Mouse (Mus musculus): ENCODE results near the gene E430018J23Rik. TPM values are rescaled to one million over a fixed set of nuclear protein-coding genes. Genes with fewer than 3 reads are reported as not detected.
A peak's percentile ranks its signal among the peaks of the same experiment; 100 is the strongest.
"Not testable (repeated sequence)": the region's sequence is repeated elsewhere in the genome, so short reads cannot be mapped to it uniquely, and the experiment has no call there.

The E430018J23Rik gene
- polyA plus RNA-seq, 1 experiment from 2014 or later = 9.0 TPM

- Histone ChIP-seq H3K27ac (replicated peaks; ENCODE audit: low read depth, low read length) (no peak overlapping the region), H3K4me2 (ENCODE audit: low read depth, severe bottlenecking) (no peak overlapping the region), H3K9me3 (ENCODE audit: control insufficient read depth, low read length) (no peaks in the 10 kb centered on the region), H3K9ac (ENCODE audit: low read length) (no peak overlapping the region), H3K4me3 (ENCODE audit: low read depth, low read length) (no peak overlapping the region), H3K36me3 (ENCODE audit: control insufficient read depth, insufficient read depth, low read length) (no peaks in the 10 kb centered on the region), H3K27me3 (ENCODE audit: control insufficient read depth, insufficient read depth, low read length) (no peaks in the 10 kb centered on the region), H3K4me1 (ENCODE audit: control insufficient read depth, insufficient read depth, low read length) (no peaks in the 10 kb centered on the region)
- DNase-seq (ENCODE audit: low spot score) = no peak
- no peak for ATAC-seq (ENCODE audit: insufficient number of reproducible peaks, low FRiP score, low TSS enrichment, low read depth)
- WGBS = 69% methylated on average over 2 of the region's 2 CpGs
Measured at GRCm38 (mm10) chr7:127411418-127411817, 18.0 kb upstream of the E430018J23Rik start.

DNA sequence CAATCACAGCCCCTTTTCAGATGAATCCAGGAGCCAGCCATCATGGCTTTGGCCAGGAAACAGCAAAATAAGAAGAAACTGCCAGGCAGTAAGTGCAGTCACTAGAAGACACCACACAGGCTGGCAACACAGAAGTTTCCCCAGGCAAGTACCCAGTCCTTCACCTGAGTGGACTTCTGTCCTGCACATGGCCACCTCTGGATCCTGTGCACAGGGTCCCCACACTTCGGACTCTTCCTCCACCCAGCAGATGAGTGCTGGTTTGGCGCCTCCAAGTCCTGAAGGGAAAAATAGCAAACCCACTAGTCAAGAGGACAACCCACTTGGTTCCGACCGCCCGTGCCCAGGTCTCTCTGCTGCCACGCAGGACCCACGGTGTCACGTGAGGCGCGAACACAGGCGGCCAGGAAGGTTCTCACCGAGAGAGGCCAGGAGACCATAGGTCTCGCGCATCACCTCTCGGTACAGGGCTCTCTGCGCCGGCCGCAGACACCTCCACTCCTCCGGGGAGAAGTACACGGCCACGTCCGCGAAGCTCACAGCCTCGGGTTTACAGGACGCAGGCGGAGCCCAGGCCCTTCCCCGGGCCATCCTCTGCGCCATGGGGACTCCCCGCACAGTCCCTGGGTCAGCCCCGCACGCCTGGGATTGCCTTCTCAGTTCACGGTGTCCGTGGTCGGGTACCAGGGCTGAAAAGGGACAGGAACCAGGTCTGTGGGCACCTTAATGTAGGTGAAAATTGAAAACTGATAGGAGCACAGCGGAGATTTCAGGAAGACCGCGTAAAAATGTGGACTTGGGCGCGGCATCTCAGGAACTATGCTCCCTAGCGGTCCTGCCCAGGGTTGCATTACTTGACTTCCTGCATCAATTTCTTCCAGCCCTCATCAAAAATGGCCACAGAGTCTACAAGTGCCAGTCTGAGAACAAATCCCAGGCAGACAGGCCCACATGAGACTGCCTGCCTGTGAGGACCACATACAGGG, 12.9 kb upstream of the E430018J23Rik start, which contains the start of gene Zfp764:
TSS of gene Zfp764 (minus strand) at position 821 of the 986 bp plus-strand sequence.
- Histone ChIP-seq H3K4me2 (ENCODE audit: low read depth, severe bottlenecking) (peak within 1 kb of the TSS; percentile 84), H3K4me3 (ENCODE audit: low read depth, low read length) (peak within 1 kb of the TSS; percentile 44), H3K9ac (ENCODE audit: low read length) (peak within 1 kb of the TSS; percentile 74)
- WGBS = 6% methylated on average over 40 of the region's 40 CpGs
- H3K4me1 ChIP-seq (ENCODE audit: control insufficient read depth, insufficient read depth, low read length); H3K9me3 ChIP-seq (ENCODE audit: control insufficient read depth, low read length); H3K27me3 ChIP-seq (ENCODE audit: control insufficient read depth, insufficient read depth, low read length); H3K36me3 ChIP-seq (ENCODE audit: control insufficient read depth, insufficient read depth, low read length); H3K27ac ChIP-seq (replicated peaks; ENCODE audit: low read depth, low read length): not testable (repeated sequence)
- DNase-seq (ENCODE audit: low spot score) = peak; percentile 89
- peak; percentile 81 for ATAC-seq (ENCODE audit: insufficient number of reproducible peaks, low FRiP score, low TSS enrichment, low read depth)

DNA sequence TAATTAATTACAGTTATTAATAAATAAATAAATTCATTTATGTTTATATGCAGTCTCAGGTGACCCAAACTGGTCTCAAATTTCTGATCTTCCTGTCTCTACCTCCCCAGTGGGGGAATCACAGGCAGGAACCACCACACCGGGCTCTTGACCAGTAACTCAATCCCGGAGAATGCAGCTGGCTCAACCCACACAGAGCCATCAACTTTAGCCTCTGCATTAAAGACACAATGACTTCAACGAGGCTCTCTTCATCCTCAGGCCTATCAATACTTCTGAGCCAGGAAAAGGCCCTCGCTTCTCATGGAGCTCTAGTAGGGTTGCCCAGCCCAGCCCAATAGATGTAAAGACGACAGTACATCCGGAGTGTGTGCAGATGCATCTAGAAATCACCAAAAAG, 10.7 kb upstream of the E430018J23Rik start:
- not testable (repeated sequence) for H3K27ac ChIP-seq (replicated peaks; ENCODE audit: low read depth, low read length)
- 89% methylated on average over 6 of the region's 6 CpGs for WGBS

GRCm38 (mm10) chr7:127402980-127403379, 9.6 kb upstream of the E430018J23Rik start:
- no peaks in the 10 kb centered on the region for H3K27me3 ChIP-seq (ENCODE audit: control insufficient read depth, insufficient read depth, low read length)
- no peaks in the 10 kb centered on the region for H3K4me1 ChIP-seq (ENCODE audit: control insufficient read depth, insufficient read depth, low read length)
- no peak overlapping the region for H3K9ac ChIP-seq (ENCODE audit: low read length)
- 0 out of 2 replicates have a peak, but pooled peaks cover 2% of the 10 kb centered on the region for H3K36me3 ChIP-seq (ENCODE audit: control insufficient read depth, insufficient read depth, low read length)
- ATAC-seq (ENCODE audit: insufficient number of reproducible peaks, low FRiP score, low TSS enrichment, low read depth) (no peak), DNase-seq (ENCODE audit: low spot score) (no peak)
- WGBS = 41% methylated on average over 2 of the region's 2 CpGs
- no peaks in the 10 kb centered on the region; the same call in 1 of the 2 replicates for H3K9me3 ChIP-seq (ENCODE audit: control insufficient read depth, low read length)
- no peak overlapping the region for H3K4me2 ChIP-seq (ENCODE audit: low read depth, severe bottlenecking)
- no peak overlapping the region for H3K4me3 ChIP-seq (ENCODE audit: low read depth, low read length)
- H3K27ac ChIP-seq (replicated peaks; ENCODE audit: low read depth, low read length) = no peak overlapping the region

More for the DNA sequence above, 10.7 kb upstream of the E430018J23Rik start:
- H3K4me3 ChIP-seq (ENCODE audit: low read depth, low read length); H3K4me1 ChIP-seq (ENCODE audit: control insufficient read depth, insufficient read depth, low read length); H3K9me3 ChIP-seq (ENCODE audit: control insufficient read depth, low read length); H3K36me3 ChIP-seq (ENCODE audit: control insufficient read depth, insufficient read depth, low read length); DNase-seq (ENCODE audit: low spot score); H3K9ac ChIP-seq (ENCODE audit: low read length); H3K4me2 ChIP-seq (ENCODE audit: low read depth, severe bottlenecking); ATAC-seq (ENCODE audit: insufficient number of reproducible peaks, low FRiP score, low TSS enrichment, low read depth); H3K27me3 ChIP-seq (ENCODE audit: control insufficient read depth, insufficient read depth, low read length): not testable (repeated sequence)

GRCm38 (mm10) chr7:127400355-127400754, 6.9 kb upstream of the E430018J23Rik start:
- DNase-seq (ENCODE audit: low spot score) (no peak), ATAC-seq (ENCODE audit: insufficient number of reproducible peaks, low FRiP score, low TSS enrichment, low read depth) (no peak)
- WGBS = 75% methylated on average over 3 of the region's 3 CpGs
- Histone ChIP-seq H3K27ac (replicated peaks; ENCODE audit: low read depth, low read length) (no peak overlapping the region), H3K4me2 (ENCODE audit: low read depth, severe bottlenecking) (no peak overlapping the region), H3K36me3 (ENCODE audit: control insufficient read depth, insufficient read depth, low read length) (0 out of 2 replicates have a peak, but pooled peaks cover 2% of the 10 kb centered on the region), H3K9me3 (ENCODE audit: control insufficient read depth, low read length) (no peaks in the 10 kb centered on the region; the same call in 1 of the 2 replicates), H3K4me3 (ENCODE audit: low read depth, low read length) (no peak overlapping the region), H3K27me3 (ENCODE audit: control insufficient read depth, insufficient read depth, low read length) (no peaks in the 10 kb centered on the region), H3K9ac (ENCODE audit: low read length) (no peak overlapping the region), H3K4me1 (ENCODE audit: control insufficient read depth, insufficient read depth, low read length) (no peaks in the 10 kb centered on the region)

GRCm38 (mm10) chr7:127393944-127394333, 510 bp upstream of the E430018J23Rik start:
- Histone ChIP-seq H3K4me2 (ENCODE audit: low read depth, severe bottlenecking) (peak overlapping the region; percentile 61), H3K9ac (ENCODE audit: low read length) (peak overlapping the region; percentile 44), H3K36me3 (ENCODE audit: control insufficient read depth, insufficient read depth, low read length) (no peaks in the 10 kb centered on the region; the same call in 1 of the 2 replicates), H3K4me1 (ENCODE audit: control insufficient read depth, insufficient read depth, low read length) (peaks cover 6% of the 10 kb centered on the region; the same call in 1 of the 2 replicates), H3K9me3 (ENCODE audit: control insufficient read depth, low read length) (no peaks in the 10 kb centered on the region), H3K4me3 (ENCODE audit: low read depth, low read length) (peak overlapping the region; percentile 63), H3K27me3 (ENCODE audit: control insufficient read depth, insufficient read depth, low read length) (no peaks in the 10 kb centered on the region), H3K27ac (replicated peaks; ENCODE audit: low read depth, low read length) (0 out of 2 replicates have a peak overlapping the region, but pooled peaks have one; percentile 39)
- 29% methylated on average over 7 of the region's 7 CpGs for WGBS
- DNase-seq (ENCODE audit: low spot score) (no peak), ATAC-seq (ENCODE audit: insufficient number of reproducible peaks, low FRiP score, low TSS enrichment, low read depth) (0 out of 2 replicates have a peak, but pooled peaks have one; percentile 14)

DNA sequence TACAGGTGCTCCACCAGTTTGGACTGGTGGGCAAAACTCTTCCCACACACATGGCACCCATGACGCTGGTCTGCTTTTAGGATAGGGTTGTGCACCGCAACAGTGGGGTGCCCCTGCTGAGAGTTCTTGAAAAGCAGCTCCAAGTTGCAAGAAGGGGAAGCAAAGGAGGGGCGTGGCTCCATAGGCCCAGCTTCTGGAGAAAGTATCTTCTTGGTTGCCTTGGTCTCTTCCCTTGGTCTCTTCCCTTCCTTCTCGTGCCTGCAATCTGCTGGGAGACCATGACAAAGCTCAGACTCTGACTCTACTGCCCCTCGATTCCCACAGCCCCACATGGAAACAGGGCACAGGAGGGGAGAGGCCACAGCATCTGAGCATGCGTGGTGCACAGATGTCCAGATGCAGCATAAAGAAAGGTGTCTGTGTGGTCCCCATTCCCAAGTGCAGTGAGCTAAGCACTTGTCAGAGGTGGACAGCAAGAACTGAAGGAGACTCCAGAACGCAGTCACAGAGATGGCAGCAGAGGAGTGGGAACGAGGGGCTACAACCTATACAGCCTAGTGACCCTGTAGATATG, 1.1 kb downstream of the E430018J23Rik start:
- Histone ChIP-seq H3K4me3 (ENCODE audit: low read depth, low read length) (peak overlapping the region; percentile 63), H3K4me2 (ENCODE audit: low read depth, severe bottlenecking) (peak overlapping the region; percentile 61), H3K36me3 (ENCODE audit: control insufficient read depth, insufficient read depth, low read length) (no peaks in the 10 kb centered on the region; the same call in 1 of the 2 replicates), H3K4me1 (ENCODE audit: control insufficient read depth, insufficient read depth, low read length) (peaks cover 6% of the 10 kb centered on the region; the same call in 1 of the 2 replicates), H3K9me3 (ENCODE audit: control insufficient read depth, low read length) (no peaks in the 10 kb centered on the region), H3K9ac (ENCODE audit: low read length) (no peak overlapping the region; the same call in 1 of the 2 replicates), H3K27ac (replicated peaks; ENCODE audit: low read depth, low read length) (no peak overlapping the region), H3K27me3 (ENCODE audit: control insufficient read depth, insufficient read depth, low read length) (no peaks in the 10 kb centered on the region)
- 90% methylated on average over 8 of the region's 8 CpGs for WGBS
- DNase-seq (ENCODE audit: low spot score) = no peak
- ATAC-seq (ENCODE audit: insufficient number of reproducible peaks, low FRiP score, low TSS enrichment, low read depth) = no peak

GRCm38 (mm10) chr7:127391538-127391937, 1.9 kb downstream of the E430018J23Rik start:
- WGBS = 95% methylated on average over 16 of the region's 16 CpGs
- Histone ChIP-seq H3K27ac (replicated peaks; ENCODE audit: low read depth, low read length) (no peak overlapping the region), H3K4me3 (ENCODE audit: low read depth, low read length) (no peak overlapping the region), H3K9me3 (ENCODE audit: control insufficient read depth, low read length) (no peaks in the 10 kb centered on the region), H3K36me3 (ENCODE audit: control insufficient read depth, insufficient read depth, low read length) (no peaks in the 10 kb centered on the region; the same call in 1 of the 2 replicates), H3K9ac (ENCODE audit: low read length) (no peak overlapping the region), H3K4me2 (ENCODE audit: low read depth, severe bottlenecking) (no peak overlapping the region), H3K4me1 (ENCODE audit: control insufficient read depth, insufficient read depth, low read length) (peaks cover 6% of the 10 kb centered on the region; the same call in 1 of the 2 replicates), H3K27me3 (ENCODE audit: control insufficient read depth, insufficient read depth, low read length) (no peaks in the 10 kb centered on the region)
- DNase-seq (ENCODE audit: low spot score) = no peak
- ATAC-seq (ENCODE audit: insufficient number of reproducible peaks, low FRiP score, low TSS enrichment, low read depth) = no peak

All from limb, embryonic 11.5 days (tissue).